Mouse (Mus musculus) skeletal muscle tissue, adult 2 months (tissue): ENCODE measurements around the gene Lmo4.

ENCODE experiments used
- DNase-seq: peaks from one replicate; pipeline ENCODE4 v3.0.0-alpha.2; 2012; ENCODE audit warnings: low read depth, low spot score

The Lmo4 gene

DNA sequence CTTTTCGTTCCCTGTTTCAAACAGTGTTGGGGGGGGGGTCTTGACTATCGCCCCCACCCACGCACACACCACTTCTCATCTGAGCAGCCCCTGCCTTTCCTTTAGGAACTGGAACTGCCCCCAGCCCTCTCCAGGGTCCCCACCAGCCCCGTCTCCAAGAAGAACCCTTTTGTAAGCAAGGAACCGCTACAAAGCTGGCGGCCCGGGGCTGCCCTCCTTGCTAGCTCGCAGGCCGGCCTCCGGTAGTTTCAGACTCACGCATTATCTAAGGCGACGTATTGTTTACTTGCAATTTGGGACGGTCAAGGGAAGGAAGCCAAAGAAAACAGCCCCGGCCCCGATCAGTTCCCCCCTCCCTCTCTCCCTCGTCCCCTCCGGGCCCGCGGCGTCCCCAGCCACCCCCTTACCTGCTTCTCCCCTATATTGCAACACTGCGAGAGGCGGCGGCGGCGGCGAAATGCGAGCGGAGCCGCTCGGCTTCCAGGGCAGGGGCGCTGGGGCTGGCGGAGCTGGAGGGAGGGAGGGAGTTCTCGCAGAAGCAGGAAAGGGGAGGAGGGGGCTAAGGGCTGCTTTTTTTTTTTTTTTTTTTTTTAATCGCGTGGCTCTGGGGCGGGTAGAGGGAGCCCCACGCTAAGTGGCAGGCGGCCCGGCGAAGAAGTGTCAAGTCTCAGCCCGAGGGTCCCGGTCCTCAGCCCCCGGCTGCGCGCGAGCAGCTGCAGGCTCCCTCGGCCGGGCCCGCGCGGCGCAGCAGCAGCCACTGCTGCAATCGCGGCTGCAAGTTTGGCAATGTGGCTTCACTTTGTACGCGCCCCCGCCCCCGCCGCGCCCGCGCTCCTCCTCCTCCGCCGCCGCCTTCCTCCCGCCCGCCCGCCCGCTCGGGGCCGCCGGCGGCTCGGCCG, at the start of gene Lmo4:
TSS of gene Lmo4 (minus strand) at position 808 of the 899 bp plus-strand sequence.
- DNase-seq, result peak; percentile 56

DNA sequence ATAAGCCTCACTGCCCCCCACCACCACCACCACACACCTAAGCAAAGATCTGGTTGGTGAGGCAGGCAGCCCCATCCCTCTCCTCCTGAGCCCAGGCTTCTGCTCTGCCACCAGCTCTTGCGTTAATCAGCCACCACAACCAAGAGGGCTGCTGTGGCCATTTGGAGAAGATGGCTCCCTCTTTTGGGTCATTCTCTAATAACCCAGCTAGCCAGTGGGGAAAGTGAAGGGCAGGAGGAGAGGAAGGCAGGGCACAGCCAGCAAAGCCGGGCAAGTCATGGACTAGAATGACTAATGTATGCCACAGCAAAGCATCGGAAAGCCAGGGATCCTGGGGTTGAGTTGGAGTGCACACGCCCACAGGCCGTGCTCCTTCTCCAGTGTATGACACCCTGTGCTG, 49.3 kb upstream of the Lmo4 start:
- no peak for DNase-seq

DNA sequence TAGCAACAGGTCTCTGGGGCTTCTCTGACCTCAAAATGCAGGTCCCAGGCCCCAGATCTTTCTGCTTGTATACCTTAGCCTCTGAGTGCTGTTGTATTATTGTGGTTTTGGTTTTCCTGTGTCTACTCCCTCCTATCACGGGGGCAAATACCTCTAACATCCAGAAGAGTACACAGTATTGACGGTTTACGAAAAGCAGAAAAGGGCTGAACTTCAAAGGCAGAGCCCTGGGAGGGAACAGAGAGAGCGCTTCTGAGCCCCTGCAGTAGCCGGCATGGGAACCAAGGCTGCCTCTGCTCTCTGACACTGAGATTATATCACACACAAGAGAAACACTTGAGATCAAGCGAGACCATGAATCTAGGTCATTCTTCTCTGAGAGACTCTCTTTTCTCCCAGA, 48.0 kb upstream of the Lmo4 start:
- no peak for DNase-seq

DNA sequence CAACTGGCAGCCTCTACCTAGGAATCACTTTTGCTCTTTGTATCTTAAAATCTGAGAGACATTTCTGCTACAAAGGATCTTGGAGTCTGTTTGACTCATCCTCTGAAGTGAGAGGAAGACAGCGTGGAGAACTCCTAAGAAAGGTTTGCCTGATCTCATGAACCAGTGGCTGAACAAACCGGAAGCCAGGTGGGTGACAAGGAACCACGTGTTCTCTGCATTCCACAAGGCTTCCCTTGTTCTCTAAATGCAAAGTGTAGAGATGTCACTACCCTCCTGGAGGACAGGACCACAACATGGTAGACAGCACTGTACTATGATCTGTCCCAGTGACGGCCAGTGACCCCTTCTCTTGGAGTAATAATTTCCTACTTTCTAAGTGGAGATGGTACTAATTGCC, 47.1 kb upstream of the Lmo4 start:
- DNase-seq, result no peak

DNA sequence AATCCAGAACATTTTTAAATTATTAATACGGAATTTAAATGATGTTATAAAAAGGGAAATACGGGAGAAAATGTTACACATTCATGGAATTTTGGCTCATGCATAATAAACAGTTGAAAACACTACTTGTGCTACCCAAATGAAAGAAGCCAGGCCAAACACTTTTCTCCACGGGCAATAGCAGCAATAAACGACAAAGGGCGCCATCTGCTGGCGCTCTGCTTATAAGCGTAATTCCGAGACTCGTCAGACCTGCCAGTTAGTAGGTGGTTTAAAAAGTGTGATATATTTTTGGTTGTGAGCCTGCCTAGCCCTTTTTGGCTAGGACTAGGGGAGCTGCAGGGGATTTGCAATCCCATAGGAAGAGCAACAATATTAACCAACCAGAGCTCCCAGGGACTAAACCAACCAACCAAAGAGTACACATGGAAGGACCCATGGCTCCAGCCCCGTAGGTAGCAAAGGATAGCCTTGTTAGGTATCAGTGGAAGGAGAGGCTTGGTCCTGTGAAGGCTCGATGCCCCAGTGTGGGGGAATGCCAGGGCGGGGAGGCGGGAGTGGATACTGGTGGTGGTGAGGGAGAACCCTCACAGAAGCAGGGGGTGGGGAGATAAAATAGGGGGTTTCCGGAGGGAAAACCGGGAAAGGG, 37.1 kb upstream of the Lmo4 start:
- DNase-seq, result peak; percentile 29

DNA sequence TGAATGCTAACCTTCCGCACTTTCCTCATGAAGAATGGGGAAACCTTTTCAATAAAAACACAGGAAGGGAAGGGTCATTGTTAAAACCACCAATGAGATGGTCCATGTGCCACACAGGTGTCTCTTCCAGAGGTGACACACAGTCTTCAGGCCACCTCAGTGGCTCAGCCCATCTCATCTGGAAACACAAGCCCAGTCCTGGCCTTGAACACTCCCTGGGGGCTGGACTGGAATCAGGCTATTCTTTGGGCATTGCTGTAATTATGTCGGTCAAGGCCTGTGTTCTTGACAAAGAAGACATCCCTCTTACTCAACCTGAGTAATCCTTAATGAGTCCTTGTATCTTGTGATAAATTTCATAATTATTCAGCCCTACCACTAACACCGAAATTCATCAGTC, 36.1 kb upstream of the Lmo4 start:
- no peak for DNase-seq

DNA sequence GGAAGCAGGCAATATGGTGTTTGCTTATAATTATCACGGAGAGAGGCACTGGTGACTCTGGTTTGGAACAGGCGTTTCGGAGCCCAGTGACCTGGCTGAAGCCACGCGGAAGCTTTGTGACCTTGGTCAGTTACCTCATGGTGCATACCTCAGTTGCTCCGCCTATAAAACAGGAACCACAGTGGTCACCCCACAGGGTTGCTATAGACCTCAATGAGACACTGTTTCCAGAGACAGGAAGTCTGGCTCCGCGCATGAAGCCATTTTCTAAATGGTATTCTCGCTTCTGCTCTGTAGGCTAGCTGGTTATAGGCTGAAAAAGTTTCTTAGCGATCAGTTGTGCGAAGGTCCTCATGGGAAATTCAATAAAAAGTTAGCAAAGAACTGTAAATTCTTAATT, 33.5 kb upstream of the Lmo4 start:
- no peak for DNase-seq

DNA sequence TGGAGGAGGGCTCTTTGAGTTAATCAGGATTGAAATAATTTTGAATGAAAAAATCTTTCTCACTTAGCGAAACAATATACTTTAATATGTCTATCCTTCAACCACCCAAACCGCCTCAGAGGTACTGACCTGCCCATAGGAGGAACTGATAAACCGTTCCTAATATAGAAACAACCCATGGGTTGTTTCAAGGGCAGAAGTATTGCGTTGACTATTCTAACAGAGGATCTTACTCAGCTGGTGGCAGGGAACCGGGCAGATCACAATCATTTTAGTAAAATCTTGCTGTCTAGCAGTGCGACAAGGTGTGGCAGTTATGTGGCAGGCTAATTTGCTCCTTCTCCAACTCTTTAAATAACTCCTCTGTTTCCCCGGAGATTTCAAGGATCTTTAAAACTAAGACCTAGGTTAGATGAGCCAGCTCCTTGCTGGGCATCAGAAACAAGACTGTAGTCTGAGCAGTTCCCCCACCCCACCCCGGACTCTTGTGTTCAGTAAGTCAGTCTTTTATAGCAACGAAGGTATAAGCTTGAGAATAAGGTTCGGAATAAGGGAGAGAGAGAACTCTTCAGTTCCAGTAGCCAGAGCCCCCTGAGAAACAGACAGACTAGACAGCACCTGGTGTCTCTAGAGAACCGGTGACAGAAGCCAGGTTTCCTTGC, 27.5 kb upstream of the Lmo4 start:
- DNase-seq, result no peak

DNA sequence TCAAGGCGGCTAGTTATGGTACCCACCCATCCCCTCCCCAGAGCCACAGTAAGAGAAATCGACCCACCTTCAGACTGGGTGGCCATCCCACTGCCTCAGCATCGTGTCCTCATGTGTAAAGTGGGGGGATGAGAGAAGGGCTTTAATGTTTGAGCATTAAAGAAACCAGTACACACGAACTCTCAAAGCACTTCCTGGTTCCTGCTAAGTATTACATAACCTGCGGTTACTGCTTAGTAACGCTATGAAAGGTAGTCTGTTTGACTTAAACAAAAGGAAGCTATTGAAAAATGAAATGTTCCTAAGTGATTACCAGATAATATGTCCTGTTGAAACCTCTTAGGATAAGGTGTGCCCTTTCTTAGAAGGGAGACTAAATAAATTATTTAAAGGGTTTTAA, 26.9 kb upstream of the Lmo4 start:
- no peak for DNase-seq

DNA sequence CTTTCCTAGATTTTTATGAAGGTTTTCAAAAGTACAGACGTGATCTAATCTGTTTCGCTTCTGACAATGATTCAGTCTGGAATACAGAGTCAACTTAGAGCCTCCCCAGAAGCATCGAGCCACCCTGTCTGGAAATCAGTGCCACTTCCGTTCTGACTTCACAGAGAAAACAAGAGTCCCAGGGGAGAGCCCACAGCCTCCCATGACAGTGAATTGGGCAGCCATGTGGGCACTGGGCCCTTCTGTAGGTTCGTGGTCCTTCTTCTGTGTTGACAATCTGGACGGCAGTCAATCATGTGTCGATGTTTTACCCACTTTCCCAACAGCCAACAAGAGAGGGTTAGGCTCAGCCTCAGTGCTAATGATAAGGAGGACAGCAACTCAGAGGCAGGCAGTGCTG, 26.4 kb upstream of the Lmo4 start:
- no peak for DNase-seq

DNA sequence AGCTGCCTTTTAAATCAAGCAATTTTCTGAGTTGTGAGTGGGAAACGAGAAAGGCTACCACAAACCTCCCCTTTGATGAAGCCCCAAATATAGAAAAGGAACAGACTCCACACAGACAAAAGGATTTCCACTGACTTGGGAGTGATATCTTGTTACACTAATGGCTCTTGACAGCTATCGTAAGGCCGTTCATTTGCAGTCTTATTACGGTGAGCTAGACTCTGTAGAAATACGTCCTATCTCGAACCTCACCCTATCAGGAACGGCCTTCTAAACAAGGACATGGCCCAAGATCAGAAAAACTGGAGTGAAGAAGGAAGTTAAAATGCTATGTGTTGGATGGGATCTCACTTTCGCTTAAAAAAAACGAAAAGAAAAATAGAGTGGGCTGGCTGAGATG, 25.0 kb upstream of the Lmo4 start:
- no peak for DNase-seq

DNA sequence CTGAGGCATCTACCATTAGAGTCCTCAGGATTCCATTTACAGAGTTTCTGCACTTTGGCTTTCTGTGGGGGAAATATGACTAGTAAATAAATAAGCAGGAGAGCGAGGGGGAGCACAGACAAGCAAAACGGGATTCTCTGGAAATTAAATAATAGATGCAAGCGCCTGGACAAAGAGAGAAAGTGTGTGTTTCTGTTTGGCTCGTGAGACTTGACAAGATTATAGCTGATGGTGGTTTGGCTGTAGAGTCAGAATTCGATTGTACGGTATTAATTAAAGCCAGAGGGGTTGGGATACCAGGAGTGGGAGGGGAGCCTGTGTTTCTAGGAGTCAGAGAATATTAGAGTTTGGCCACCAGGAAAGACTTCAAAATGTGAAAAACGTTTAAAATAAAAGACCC, 24.3 kb upstream of the Lmo4 start:
- no peak for DNase-seq

DNA sequence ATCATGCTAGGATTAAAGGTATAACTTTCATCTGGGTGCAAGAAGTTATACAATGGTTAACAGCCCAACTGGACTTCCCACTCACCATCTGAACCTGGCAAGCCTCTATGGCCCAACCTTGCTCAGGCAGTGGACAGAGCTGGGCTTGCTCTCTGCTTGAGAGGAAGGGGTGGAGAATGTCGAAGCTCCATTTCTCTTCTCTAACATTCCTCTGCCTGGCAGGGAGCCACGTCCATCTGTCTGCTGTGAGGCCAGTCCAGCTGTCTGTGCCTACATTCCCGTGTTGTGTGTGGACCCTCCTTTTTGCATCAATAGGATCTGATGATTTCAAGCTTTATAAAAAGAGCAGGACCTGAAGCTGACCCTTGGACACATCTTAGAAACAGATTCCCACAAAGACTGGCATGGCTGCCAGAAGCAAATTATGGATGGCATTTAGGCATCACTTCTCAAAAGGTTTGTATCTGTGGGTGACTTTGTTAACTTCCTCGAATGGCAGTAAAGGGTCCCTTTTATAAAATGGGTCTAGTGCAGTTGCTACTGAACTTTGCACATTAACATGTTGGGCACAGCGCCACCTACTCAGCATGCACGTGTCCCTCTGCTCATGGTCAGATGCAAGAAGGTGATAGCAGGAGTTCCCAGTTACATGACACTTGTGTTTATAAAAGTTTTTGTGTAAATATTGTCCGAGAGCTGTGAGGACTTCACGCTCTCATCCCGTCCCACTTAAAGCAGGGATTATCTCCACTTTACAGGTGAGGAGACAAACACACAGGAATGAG, 20.6 kb upstream of the Lmo4 start:
- DNase-seq, result no peak

DNA sequence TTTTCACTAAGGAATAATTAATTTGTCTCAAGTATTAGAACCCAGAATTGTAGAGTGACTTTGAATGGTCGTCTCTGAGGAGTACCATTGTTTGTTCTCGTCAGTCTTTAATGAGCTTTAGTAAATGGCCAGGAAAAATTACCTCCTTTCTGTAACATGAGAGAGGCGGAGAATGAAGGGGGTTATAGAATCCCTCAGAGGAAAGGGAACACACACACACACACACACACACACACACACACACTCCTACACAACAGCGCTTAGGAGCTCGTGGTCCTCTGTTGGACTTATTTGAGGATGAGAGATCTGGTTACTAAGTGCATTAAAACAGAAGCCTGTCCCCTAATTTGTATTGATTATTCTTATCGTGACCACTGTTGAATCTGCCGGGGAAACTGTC, 19.6 kb upstream of the Lmo4 start:
- no peak for DNase-seq

DNA sequence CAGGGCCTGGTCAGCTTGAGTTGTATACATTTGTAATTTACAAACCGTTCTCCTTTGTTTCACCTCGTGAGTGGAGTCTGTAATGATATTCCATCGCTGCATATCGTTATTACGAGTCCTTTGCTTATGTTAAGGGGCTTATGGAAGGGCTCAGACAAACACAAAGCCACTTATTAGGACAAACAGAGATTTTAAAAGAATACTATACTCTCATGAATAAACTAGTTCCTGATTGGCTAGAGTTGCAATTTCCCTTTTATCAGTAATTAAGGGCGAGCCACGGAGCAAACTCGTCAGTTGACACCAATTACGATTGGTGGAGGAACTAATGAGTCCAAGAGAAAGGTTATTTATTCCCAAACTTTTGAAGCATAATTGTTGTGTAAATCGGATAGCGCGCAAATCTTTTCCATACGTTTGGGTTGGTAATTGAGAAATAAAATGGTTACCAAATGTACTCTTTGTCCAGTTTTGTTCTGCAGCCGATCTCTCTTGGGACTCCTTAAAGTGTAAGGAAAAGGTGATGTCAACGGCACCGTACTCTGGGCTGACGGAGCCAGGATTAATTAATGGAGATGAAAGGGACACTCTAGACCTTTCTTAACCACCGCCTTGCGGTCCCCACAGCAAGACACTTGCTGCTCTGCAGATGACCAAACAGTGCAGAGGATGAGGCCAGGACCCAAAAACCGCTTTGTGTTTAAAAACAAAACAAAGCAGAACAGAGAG, 18.5 kb upstream of the Lmo4 start:
- no peak for DNase-seq

DNA sequence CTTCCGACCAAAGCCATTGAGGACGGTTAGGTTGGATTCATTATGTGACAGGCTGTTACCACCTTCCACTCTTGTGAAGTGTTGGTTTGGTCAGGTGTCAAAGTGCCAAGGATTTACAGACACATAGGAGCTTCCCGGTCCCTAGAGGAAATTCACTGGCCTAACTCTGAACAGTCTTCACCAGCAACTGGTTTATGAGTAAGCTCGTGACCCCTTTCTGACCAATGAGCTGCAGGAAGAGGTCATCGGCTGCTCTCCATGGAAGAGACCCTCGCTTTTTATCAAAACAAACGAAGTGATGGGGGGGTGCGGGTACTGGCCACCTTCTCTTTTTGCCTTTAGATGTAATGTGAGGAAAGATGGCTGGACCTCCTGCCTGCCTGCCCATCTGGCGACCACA, 17.4 kb upstream of the Lmo4 start:
- no peak for DNase-seq

DNA sequence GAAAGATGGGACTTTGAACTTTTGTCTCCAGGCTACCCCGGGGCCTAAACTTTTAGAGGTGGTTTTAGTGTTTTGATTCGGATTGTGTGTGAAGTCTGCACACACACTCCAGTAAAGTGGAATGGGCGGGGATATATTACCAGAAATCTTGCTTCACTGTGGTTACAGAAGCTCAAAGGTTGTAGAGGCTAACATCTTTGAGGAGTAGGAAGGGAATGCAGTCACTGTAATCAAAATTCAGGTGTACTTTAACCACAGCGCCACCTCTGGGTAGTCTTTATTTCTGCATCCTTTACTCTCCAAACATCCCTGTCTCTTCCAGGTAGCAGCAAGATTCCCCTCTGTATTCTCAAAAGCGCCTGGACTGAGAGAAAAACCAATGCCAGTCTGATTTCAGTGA, 2.5 kb upstream of the Lmo4 start:
- no peak for DNase-seq

DNA sequence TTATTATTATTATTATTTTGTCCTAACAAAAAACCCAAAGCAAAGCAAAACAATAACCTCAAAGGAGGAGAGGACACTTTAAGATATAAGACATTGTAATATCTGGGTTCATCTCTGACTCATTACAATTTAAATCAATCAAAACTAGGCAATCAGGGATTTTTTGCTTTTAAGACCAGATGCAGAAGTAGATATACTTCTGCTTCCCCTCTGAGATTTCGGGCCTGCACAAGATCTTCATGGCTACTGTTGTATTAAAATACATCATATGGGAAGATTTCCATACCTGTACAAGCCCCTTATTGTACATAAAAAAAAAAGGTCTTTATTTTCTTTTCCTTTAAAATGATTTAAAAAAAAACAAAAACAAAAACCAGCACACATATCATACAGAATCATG, 1.9 kb upstream of the Lmo4 start:
- DNase-seq, result no peak

DNA sequence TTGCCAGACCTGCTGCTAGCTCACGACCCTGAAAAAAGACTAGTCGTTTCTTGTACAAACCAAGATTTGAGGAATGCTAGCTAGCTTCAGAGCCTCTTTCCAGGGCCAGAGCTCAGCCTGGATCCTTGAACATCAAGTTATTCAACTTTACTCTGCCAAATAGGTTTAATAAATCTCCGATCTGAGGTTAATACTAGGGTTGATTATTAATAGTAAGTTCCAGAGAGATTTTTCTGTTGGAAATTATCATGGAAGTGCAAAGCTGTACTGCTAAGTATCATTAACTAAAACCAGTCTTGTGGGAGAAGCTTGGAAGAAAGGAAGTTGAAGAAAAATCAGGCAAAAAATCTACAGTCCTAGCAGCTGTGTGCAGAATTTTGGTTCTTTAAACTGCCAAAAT, 1.2 kb upstream of the Lmo4 start:
- no peak for DNase-seq

DNA sequence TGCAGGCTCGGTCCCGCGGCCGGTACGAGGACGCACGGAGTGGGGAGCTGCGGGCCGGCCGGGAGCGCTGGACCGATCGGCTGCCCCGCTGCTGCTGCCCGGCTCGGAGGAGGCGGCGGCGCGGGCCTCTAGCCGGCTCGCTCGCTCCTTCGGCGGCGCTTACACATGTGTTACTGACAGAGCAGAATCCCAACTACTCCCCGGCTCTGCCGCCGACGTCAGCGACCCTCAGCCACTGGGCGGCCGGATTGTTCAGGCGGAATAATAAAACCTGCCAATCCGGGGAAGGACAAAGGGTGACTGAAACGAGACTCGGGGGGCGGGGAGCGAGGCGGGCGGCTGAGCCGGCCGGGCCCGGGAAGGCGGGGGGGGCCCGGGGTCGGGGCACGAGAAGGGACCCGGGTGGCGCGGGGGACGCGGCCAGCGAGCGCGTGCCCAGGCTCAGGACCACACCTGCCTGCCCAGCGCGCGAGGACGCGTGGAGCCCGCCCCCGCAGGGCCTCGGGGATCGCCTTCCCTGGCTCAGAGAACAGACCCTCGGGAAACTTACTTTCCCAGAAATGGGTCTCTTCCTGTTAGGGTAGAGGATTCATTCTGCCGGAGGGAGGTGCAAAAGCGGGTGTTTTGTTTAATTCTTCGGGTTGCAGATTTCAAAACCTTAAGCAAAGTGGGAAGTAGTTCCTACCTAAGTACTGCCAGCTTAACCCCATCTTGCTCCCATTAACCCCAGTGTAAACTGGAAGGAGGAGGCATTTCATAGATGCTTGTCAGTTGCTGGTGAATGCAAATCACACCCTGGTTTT, 532 bp upstream of the Lmo4 start:
- peak; percentile 93 for DNase-seq
